Mouse (Mus musculus): ENCODE data around the gene Trim23. TPM values are rescaled to one million over a fixed set of nuclear protein-coding genes. Genes with fewer than 3 reads are reported as not detected.
"Not testable (repeated sequence)": the region's sequence is repeated elsewhere in the genome, so short reads cannot be mapped to it uniquely, and the experiment has no call there.

The Trim23 gene
- total RNA-seq (2021), result 10 to 100 TPM; 52.2 to 53.0 TPM

GRCm38 (mm10) chr13:104178650-104179121, at the start of gene Trim23:
Trim23 (plus strand) TSS chr13:104178797.
- DNase-seq, result peak; percentile 99
- intact Hi-C loops (cut with DNase I), result no loop called here

- DNase-seq, result no peak
- intact Hi-C loops (cut with DNase I), result loop anchor here (10.0 kb wide), 1 partner anchor 62 kb away; no protein-coding TSS in a partner anchor
Observed at GRCm38 (mm10) chr13:104132561-104132960, 46.0 kb upstream of the Trim23 start.

- intact Hi-C loops (cut with DNase I), result loop anchor here (10.0 kb wide), 1 partner anchor 60 kb away; no protein-coding TSS in a partner anchor
- no peak for DNase-seq
Observed at GRCm38 (mm10) chr13:104134510-104135085, 44.0 kb upstream of the Trim23 start.

GRCm38 (mm10) chr13:104139369-104140209, 39.0 kb upstream of the Trim23 start:
- peak; percentile 78 for DNase-seq
- intact Hi-C loops (cut with DNase I), result loop anchor here (10.0 kb wide), 1 partner anchor 55 kb away; no protein-coding TSS in a partner anchor

DNA sequence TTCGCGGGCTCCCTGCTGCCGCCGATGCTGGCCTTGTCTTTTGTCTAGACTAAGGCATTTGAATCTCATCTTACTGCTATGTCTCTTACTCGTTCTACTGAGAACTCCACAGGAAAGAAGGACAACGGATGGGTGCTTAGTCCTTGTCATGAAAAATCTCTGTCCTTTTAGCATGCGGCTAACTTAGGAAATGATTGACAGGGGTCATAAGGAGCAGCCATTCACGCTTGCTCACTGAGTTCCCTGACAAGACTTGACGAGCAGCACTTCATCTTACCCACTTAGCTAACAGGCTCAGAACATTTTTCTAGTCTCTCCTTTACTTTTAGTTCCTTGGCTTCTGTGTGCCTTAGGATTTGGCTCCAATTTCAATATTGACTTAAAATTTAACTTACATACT, 33.7 kb upstream of the Trim23 start:
- no peak for DNase-seq
- intact Hi-C loops (cut with DNase I), result no loop called here

DNA sequence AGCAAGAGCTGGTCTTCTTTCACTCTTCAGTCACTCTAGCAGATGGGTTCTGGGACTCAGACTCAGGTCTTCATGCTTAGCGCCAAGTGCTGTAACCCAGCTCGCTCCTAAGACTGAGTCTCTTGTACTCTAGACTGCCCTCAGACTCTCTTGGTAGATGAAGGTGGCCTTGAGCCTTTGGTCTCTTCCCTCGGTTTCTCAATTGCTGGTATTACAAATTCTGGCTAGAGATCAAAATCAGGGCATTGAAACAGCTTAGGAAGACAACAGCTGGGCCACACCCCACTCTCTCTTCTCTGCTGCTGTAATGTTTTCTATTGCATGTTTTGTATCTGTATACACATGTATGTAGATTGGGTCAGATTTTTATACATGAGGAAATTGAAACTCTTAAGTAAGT, 33.0 kb upstream of the Trim23 start:
- intact Hi-C loops (cut with DNase I), result no loop called here
- DNase-seq, result no peak

DNA sequence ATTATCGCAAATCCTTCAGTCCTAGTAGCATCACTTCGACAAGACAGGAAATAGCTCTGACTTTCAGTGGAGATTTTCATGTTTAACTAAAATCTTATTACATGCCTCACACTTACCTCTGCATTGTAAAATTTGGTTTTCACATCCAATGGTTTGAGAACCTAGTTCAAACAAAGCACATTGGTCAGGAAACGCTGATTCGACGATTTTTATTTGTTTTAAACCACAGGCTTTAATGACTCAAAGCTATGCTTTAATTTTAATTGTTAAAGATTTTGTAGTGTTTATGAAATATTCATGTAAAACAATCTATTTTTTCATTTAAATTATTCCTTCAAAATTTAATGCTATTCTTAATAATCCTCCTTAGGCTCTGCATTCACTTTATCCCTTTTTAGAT, 24.4 kb upstream of the Trim23 start:
- no peak for DNase-seq
- intact Hi-C loops (cut with DNase I), result no loop called here

GRCm38 (mm10) chr13:104155106-104155505, 23.5 kb upstream of the Trim23 start:
- no peak for DNase-seq
- intact Hi-C loops (cut with DNase I), result no loop called here

DNA sequence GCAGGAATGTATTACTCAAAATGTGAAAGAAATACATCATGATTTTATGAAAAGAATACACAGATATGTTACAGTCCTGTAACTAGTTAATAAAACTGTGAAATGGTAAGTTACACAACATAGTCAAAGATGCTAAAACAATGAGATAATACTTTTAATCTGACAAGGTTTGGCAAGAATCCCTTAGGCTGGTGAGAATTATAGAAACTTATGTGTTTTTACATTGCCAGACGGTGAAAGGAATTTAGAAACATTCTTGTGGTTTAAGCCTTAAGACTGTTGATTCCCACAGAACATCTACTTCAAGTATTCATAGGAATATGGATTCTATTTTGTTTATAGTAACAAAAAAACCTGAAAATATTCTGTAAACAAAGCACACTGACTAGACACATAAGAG, 22.9 kb upstream of the Trim23 start:
- DNase-seq, result no peak
- intact Hi-C loops (cut with DNase I), result no loop called here

DNA sequence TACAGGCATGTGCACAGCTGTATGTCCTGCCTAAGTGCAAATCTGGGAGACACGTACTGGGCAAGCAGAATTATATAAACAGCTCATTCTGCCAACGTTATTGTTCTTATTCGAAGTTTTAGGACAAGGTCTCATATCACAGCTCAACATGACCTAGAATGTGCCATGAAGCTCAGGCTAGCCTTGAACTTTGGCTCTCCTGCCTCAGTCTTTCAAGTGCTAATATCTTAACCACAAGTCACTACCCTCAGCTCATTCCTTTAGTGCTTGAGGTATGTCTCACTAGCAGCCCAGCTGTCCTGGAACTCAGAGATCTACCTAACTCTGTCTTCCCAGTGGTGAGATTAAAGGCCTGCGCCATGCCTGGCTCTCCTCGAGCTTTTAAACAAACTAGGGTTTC, 6.9 kb upstream of the Trim23 start:
- intact Hi-C loops (cut with DNase I), result no loop called here
- no peak for DNase-seq

DNA sequence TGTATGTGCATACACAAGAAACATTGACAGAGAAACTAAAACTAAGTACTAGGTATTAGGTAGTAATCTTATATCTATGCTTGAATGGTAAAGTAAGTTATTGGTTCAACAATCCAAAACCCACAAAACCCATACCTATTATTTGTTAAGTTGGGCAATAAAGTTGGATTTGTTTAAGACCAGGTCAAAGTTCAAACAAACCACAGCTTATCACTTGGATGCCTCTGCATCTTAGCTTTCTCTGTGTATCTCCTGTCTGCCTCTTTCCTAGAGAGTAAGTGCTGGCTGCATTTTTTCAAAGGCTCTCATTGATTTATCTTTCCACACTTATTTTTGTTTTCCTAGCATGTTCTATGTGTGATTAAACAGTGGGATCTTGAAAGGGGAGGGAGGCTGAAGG, 6.1 kb upstream of the Trim23 start:
- DNase-seq, result no peak
- intact Hi-C loops (cut with DNase I), result no loop called here

- intact Hi-C loops (cut with DNase I), result no loop called here
- no peak for DNase-seq
Observed at GRCm38 (mm10) chr13:104176874-104177273, 1.7 kb upstream of the Trim23 start.

GRCm38 (mm10) chr13:104177796-104178649, 574 bp upstream of the Trim23 start, which contains the start of gene Trappc13:
Trappc13 (minus strand) TSS chr13:104178469.
- DNase-seq, result no peak
- intact Hi-C loops (cut with DNase I), result no loop called here

DNA sequence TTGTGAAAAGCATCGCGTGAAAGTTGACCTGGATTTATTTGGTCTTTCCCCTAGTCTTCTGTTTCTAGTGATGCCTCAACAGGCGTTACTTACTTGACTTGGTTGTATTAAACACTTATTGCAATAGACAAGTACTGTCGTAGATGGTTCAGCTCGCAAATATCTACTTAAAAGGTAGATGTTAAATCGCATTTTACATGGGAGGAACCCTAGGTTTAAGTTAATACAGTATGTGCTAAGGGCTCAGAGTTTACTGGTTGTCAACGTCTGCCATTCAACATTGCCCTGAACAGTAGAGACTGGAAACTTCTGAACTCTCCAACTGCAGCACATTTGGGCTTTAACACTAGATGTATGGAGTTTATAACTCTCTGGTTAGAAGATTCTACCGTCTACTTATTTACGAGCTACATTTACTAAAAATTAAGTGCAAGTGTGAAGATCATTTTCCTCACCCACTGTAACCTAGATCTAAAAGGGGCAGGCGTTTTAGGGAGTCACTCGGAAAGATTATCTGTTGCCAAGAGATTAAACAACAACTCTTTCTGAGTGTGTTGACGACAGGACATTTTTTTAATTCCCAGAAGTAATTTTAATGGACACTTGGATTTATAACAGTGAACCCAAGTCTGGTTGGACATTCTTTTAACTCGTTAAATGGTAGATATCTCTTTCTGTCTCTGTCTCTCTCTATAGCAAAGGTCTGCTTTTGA, 735 bp downstream of the Trim23 start:
- intact Hi-C loops (cut with DNase I), result no loop called here
- no peak for DNase-seq

DNA sequence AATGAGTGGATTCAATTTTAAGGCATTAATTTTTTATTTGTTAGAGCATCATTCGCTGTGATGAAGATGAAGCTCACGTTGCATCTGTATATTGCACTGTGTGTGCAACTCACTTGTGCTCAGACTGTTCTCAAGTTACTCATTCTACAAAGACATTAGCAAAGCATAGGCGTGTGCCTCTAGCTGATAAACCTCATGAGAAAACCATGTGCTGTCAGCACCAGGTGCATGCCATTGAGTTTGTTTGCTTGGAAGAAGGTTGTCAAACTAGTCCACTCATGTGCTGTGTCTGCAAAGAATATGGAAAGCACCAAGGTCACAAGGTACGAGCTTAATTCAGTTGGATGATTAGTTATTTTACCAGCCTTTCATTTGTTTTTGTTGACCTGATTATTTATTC, 8.8 kb downstream of the Trim23 start:
- intact Hi-C loops (cut with DNase I), result no loop called here

GRCm38 (mm10) chr13:104195891-104196290, 17.3 kb downstream of the Trim23 start:
- intact Hi-C loops (cut with DNase I), result loop anchor here (10.0 kb wide), 1 partner anchor 61 kb away; no protein-coding TSS in a partner anchor

More for the DNA sequence above, 8.8 kb downstream of the Trim23 start:
- DNase-seq, result no peak

GRCm38 (mm10) chr13:104204313-104204712, 25.7 kb downstream of the Trim23 start:
- DNase-seq, result no peak
- intact Hi-C loops (cut with DNase I), result no loop called here

More at GRCm38 (mm10) chr13:104195891-104196290, 17.3 kb downstream of the Trim23 start:
- not testable (repeated sequence) for DNase-seq

GRCm38 (mm10) chr13:104227478-104227877, 48.9 kb downstream of the Trim23 start:
- intact Hi-C loops (cut with DNase I), result no loop called here

GRCm38 (mm10) chr13:104228384-104229066, 49.9 kb downstream of the Trim23 start, which contains the start of the genes Cenpk and Ppwd1:
Cenpk (plus strand) TSS chr13:104228611.
Ppwd1 (minus strand) TSS chr13:104228843.
- DNase-seq, result peak; percentile 96

More at GRCm38 (mm10) chr13:104227478-104227877, 48.9 kb downstream of the Trim23 start:
- no peak for DNase-seq

More at GRCm38 (mm10) chr13:104228384-104229066, 49.9 kb downstream of the Trim23 start, which contains the start of the genes Cenpk and Ppwd1:
- intact Hi-C loops (cut with DNase I), result no loop called here
